Mouse (Mus musculus) liver, adult 10 weeks (tissue): Measurements from ENCODE around the gene Strbp. TPM values are rescaled to one million over a fixed set of nuclear protein-coding genes. Genes with fewer than 3 reads are reported as not detected.

Experiments used
- polyA plus RNA-seq: library from polyadenylated mRNA; stranded (reverse); fragments of 350-450 nt; fragmentation: Illumina TruSeq; extraction: RNeasy Lipid Tissue Mini Kit (QIAGEN cat#74804); gene quantifications from one replicate; pipeline ENCODE4 v1.2.3, GENCODE M21; 2014; ENCODE audit warnings: low read depth, low replicate concordance

The Strbp gene
- polyA plus RNA-seq = 51.7 TPM

GRCm38 (mm10) chr2:37703230-37703954, at the start of gene Strbp:
Gene Strbp, minus strand, starts transcription at chr2:37703859.

GRCm38 (mm10) chr2:37516030-37516710, 187.5 kb downstream of the Strbp start, which contains the start of gene Gpr21:
Gene Gpr21, plus strand, starts transcription at chr2:37516332.

GRCm38 (mm10) chr2:37442611-37443591, 260.8 kb downstream of the Strbp start, which contains the start of the genes Zbtb26, Zbtb6 and Rabgap1:
Gene Zbtb26, minus strand, starts transcription at chr2:37443135.
Gene Zbtb6, minus strand, starts transcription at chr2:37443171.
Gene Rabgap1, plus strand, starts transcription at chr2:37443279.

Other genes starting within 250 kb of the Strbp start
- 0.11 TPM for gene Gpr21, start 187.5 kb downstream of the Strbp start, polyA plus RNA-seq
- not detected for gene Crb2, start 72.4 kb upstream of the Strbp start, polyA plus RNA-seq